Mouse (Mus musculus) ZHBTc4 (cell line): Measurements from ENCODE around the gene Akt2.
A peak's percentile ranks its signal among the peaks of the same experiment; 100 is the strongest.

Experiments
- DNase-seq: peaks from one replicate; pipeline ENCODE4 v3.0.0-alpha.2; 2011; ENCODE audit warnings: low read depth, low spot score

Akt2 gene

GRCm38 (mm10) chr7:27658712-27659663, 67.6 kb downstream of the Akt2 start:
- peak; percentile 38 for DNase-seq

GRCm38 (mm10) chr7:27662038-27662437, 70.7 kb downstream of the Akt2 start:
- no peak for DNase-seq

GRCm38 (mm10) chr7:27673064-27673574, 81.8 kb downstream of the Akt2 start:
- no peak for DNase-seq

GRCm38 (mm10) chr7:27673575-27674131, 82.3 kb downstream of the Akt2 start:
- DNase-seq: no peak

GRCm38 (mm10) chr7:27674195-27674521, 82.8 kb downstream of the Akt2 start:
- DNase-seq: no peak

- peak; percentile 96 for DNase-seq
Observed at GRCm38 (mm10) chr7:27674522-27675221, 83.3 kb downstream of the Akt2 start, which contains the start of gene Map3k10. Gene Map3k10, minus strand, starts transcription at chr7:27674598.

- DNase-seq: peak; percentile 47
Observed at GRCm38 (mm10) chr7:27675222-27675612, 83.9 kb downstream of the Akt2 start.

- DNase-seq: no peak
Observed at GRCm38 (mm10) chr7:27683218-27683617, 91.9 kb downstream of the Akt2 start.

GRCm38 (mm10) chr7:27685220-27685619, 93.9 kb downstream of the Akt2 start:
- DNase-seq: no peak

GRCm38 (mm10) chr7:27685681-27686080, 94.3 kb downstream of the Akt2 start:
- peak; percentile 53 for DNase-seq

- no peak for DNase-seq
Observed at GRCm38 (mm10) chr7:27687043-27687442, 95.7 kb downstream of the Akt2 start.

GRCm38 (mm10) chr7:27687836-27688235, 96.5 kb downstream of the Akt2 start:
- DNase-seq: no peak

GRCm38 (mm10) chr7:27688246-27688788, 97.0 kb downstream of the Akt2 start:
- no peak for DNase-seq

- peak; percentile 97 for DNase-seq
Observed at GRCm38 (mm10) chr7:27688815-27689612, 97.7 kb downstream of the Akt2 start, which contains the start of gene Zfp607b. Gene Zfp607b, plus strand, starts transcription at chr7:27689340.
